Mouse (Mus musculus) hindbrain, postnatal 0 days (tissue): ENCODE measurements at regions not wholly inside any gene's neighbourhood (a gene's known extent, or its start where the extent isn't known, plus 50 kb on each side); places are given as distances from the start of the nearest gene placed in this dataset.

Experiments used
- ATAC-seq: fragments of 200-750 bp; cut with Nextera tagmentation; 2 replicates; pipeline ENCODE4 v1.8.0; 2017; ENCODE audit warnings: mild to moderate bottlenecking, moderate TSS enrichment, moderate library complexity
- DNase-seq: peaks from one replicate; pipeline ENCODE4 v3.0.0-alpha.2; 2015; ENCODE audit warnings: low spot score
- H3K27ac ChIP-seq: fragments of 300-500 bp; sonication (generic); 2 replicates; pipeline ENCODE4 v1.5.1; 2014; ENCODE audit warnings: mild to moderate bottlenecking
- H3K27me3 ChIP-seq: fragments of 300-500 bp; sonication (generic); 2 replicates; pipeline ENCODE4 v1.6.1; 2014; ENCODE audit warnings: low read length, mixed read lengths; ENCODE audit not compliant: insufficient read depth
- H3K36me3 ChIP-seq: fragments of 300-500 bp; sonication (generic); 2 replicates; pipeline ENCODE4 v1.6.1; 2014; ENCODE audit warnings: low read length, mixed read lengths; ENCODE audit not compliant: insufficient read depth
- H3K4me1 ChIP-seq: fragments of 300-500 bp; sonication (generic); 2 replicates; pipeline ENCODE4 v1.6.1; 2014; ENCODE audit warnings: antibody characterized with exemption, low read length, mixed read lengths; ENCODE audit not compliant: insufficient read depth
- H3K4me2 ChIP-seq: fragments of 300-500 bp; sonication (generic); 2 replicates; pipeline ENCODE4 v1.6.1; 2014; ENCODE audit warnings: low read depth, mild to moderate bottlenecking, low read length, moderate library complexity, mixed read lengths
- H3K4me3 ChIP-seq: fragments of 300-500 bp; sonication (generic); 2 replicates; pipeline ENCODE4 v1.5.1; 2014; ENCODE audit warnings: low read length
- H3K9ac ChIP-seq: fragments of 300-500 bp; sonication (generic); replicated peaks from 2 replicates; pipeline ENCODE4 v1.6.1; 2014; ENCODE audit warnings: mild to moderate bottlenecking, low read length, moderate library complexity, mixed read lengths
- H3K9me3 ChIP-seq: fragments of 300-500 bp; sonication (generic); 2 replicates; pipeline ENCODE4 v1.6.1; 2016; ENCODE audit warnings: low read length, mixed read lengths
- CTCF ChIP-seq: IDR thresholded peaks from 2 replicates; pipeline ENCODE4 v1.5.1; 2016; ENCODE audit warnings: antibody characterized with exemption, control low read depth, low read depth
- WGBS: fragments of 180-500 bp; shearing (Covaris S2); extraction: QIAGEN DNeasy Blood & Tissue Kit; methylation state at CpG from one replicate; pipeline ENCODE4 v1.1.7; 2014; 5-methylcytosine and 5-hydroxymethylcytosine counted together

GRCm38 (mm10) chr13:91405027-91405426 lies 55.1 kb upstream of the Ssbp2 start:
- Histone ChIP-seq H3K27ac (no peak overlapping the region), H3K9ac (no peak overlapping the region), H3K4me2 (no peak overlapping the region), H3K4me1 (no peaks in the 10 kb centered on the region), H3K27me3 (no peaks in the 10 kb centered on the region), H3K36me3 (no peaks in the 10 kb centered on the region), H3K4me3 (no peak overlapping the region), H3K9me3 (no peaks in the 10 kb centered on the region)
- ATAC-seq (no peak), DNase-seq (no peak)
- 87% methylated on average over 2 of the region's 2 CpGs for WGBS
- no peak for TF ChIP-seq CTCF

DNA sequence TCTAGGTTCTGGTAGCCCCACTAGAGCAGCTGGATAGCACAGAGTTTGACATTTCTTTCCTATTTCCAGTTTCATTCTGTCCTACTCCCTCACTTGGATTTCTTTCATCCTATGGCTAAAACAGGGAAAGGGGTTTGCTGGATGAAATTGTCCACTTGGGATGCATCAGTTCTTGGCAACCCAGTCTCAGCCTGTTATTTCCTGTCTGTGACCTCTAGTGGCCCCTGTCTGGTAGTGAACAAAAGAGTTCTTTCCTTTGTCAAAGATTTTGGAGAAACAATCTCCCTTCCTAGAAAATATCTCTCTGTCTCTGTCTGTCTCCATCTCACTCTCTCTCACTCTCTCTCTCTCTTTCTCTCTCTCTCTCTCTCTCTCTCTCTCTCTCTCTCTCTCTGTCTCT lies 50.0 kb upstream of the Ssbp2 start:
- Histone ChIP-seq H3K4me2 (no peak overlapping the region), H3K36me3 (no peaks in the 10 kb centered on the region), H3K4me3 (no peak overlapping the region), H3K9me3 (no peaks in the 10 kb centered on the region), H3K4me1 (no peaks in the 10 kb centered on the region), H3K27ac (no peak overlapping the region), H3K9ac (no peak overlapping the region), H3K27me3 (no peaks in the 10 kb centered on the region)
- ATAC-seq (no peak), DNase-seq (no peak)
- no peak for TF ChIP-seq CTCF
